Mouse (Mus musculus) effector memory CD4-positive, alpha-beta T cell, adult 7 months (primary cell): ENCODE measurements around the gene Tacr3. TPM values are rescaled to one million over a fixed set of nuclear protein-coding genes. Genes with fewer than 3 reads are reported as not detected.

Experiments used
- polyA plus RNA-seq: library from polyadenylated mRNA; unstranded; fragments of 100-300 nt; shearing (Covaris generic); gene quantifications from one replicate; pipeline ENCODE4 v1.2.1, GENCODE M21; 2017

Tacr3 gene
- not detected for polyA plus RNA-seq

GRCm38 (mm10) chr3:134828875-134829530 lies at the start of gene Tacr3:
TSS of gene Tacr3 (plus strand) at chr3:134829007.

